Mouse (Mus musculus): ENCODE data around the gene Pkmyt1.

DNA sequence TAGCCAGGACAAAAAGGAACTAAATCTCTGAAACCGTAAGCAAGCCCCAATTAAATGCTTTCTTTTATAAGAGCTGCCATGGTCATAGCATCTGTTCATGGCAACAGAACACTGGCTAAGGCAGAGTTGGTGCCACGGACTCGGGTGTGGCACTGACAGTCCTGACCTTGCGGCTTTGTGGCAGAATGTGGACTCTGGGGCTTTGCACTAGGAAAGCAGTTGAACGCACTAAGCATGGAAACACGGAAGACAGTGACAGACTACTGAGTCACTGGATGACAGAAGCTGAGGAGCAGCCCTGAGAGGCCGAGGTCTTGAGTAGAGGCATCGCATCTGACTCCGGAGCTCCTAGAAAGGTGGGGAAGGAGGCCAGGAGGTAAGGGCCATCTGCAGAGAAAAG, 31.4 kb downstream of the Pkmyt1 start:
- no peak for TF ChIP-seq POLR2A (IDR thresholded peaks at IDR 0.05; ENCODE audit: low read depth, low read length)
- TF ChIP-seq CTCF (IDR thresholded peaks at IDR 0.05; ENCODE audit: borderline replicate concordance, insufficient read depth, low read length): no peak

All from embryonic fibroblast, embryonic 13.5 days (primary cell).